Mouse (Mus musculus) embryo, embryonic 11.5 days (tissue): ENCODE data around the gene Rnf32.

ENCODE experiments used
- DNase-seq: peaks from one replicate; pipeline ENCODE4 v3.0.0-alpha.2; 2012; ENCODE audit warnings: low read depth, low spot score

Gene Rnf32

DNA sequence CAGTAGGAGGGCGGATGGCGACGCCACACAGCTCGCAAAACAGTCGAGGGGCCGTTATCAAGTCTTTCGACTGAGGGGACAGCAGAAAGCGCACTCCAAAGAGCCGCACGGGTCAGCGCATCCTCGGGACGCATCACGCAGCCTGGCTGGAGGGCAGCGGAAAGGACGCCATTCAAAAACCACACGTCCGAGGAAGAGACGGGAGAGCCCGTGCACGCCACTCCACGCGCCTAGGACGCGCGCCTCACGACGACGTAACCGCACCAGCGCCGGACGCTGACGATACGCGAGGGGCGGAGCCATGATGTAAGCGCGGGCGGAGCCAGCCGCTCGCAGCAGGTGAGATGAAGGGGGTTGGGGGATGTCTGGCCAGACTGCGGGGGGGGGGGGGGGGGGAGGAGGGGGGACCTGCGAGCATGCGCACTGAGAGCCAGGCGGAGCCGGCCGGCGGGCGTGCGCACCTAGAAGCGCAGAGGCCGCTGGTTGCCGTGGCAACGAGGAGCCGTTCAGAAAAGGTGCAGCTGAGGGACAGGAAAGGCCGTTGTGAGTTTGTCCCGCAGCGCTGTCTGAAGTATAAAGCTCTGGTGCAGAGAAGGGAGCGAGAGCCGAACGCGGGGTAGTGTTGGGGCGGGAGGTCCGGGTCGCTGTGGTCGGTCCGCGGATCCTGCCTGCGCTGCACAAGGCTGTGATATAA lies at the start of gene Rnf32:
TSS of gene Rnf32 (plus strand) at position 423 of the 694 bp plus-strand sequence.
- peak; percentile 89 for DNase-seq

DNA sequence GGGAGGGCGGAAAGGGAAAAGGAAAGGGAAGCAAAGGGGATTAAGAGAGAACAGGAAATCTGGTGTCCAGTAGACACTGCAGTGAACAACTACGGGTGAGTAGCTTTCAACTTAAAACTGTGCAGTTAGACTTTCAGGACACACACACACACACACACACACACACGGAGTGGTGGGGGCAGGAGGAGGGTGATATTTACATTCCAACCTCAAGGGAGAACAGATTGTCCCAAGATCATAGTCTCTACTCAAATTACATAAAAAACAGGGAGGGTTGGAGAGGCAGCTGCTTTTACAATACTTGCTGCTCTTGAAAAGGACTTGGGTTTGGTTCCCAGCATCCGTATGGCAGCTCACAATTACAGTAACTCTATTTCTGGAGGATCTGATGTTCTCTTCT lies 45.6 kb upstream of the Rnf32 start:
- no peak for DNase-seq

DNA sequence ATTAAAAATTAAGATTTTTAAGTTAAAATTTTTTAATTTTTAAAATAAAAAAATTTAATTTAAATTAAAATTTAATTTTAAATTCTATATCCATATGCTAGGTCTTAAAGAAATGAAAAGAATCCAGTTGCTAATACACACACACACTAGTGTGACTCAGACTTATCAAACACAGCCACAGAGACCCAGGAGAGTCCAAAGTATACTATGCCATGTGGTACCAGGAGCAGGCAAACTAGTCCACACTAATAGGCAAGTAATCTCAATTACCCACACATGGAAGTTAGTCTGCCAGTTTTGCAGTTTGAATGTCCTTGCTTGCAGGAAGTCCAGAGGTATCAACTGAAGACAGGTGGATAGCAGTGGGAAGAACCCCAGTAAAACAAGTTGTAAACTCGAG lies 35.9 kb upstream of the Rnf32 start:
- no peak for DNase-seq

DNA sequence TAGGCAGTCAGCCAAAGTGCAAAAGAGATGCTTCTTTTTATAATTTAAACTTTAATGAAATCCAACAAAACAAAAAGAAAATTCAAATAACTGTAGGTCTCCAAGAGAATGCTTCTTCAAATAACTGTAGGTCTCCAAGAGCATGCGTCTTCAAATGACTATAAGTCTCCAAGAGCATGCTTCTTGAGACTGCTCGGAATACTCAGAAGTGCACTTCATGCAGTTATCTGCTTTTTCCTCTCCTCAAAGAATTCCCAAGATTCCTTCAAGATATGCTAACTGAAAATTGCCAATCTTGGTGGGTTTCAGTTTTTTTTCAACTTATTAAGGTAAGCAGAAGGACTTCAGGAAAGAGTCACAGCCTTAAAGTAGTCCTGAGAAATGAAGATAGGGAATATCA lies 28.8 kb upstream of the Rnf32 start:
- DNase-seq = no peak

GRCm38 (mm10) chr5:29170193-29170592 lies 25.6 kb upstream of the Rnf32 start:
- no peak for DNase-seq

GRCm38 (mm10) chr5:29171165-29171564 lies 24.6 kb upstream of the Rnf32 start:
- no peak for DNase-seq

GRCm38 (mm10) chr5:29186798-29187197 lies 9.0 kb upstream of the Rnf32 start:
- no peak for DNase-seq

GRCm38 (mm10) chr5:29195231-29195569 lies 592 bp upstream of the Rnf32 start:
- no peak for DNase-seq

DNA sequence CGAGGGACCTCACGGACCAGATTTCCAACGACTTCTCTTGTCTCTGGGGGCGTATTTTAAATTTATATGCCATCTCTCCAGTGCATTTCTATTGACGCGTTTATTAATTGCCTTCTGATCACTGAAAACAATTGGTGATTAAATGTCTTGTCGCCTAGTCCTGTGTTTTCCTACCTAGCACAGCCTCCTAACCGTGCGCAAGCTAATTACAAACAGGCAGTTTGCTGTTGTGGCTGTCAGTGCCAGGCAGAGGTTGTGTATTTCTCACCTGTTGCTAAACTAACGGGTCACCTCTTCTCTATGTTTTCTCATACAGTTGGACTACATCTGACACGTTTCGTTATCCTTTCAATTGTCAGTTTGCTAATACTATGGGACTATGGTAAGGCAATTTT lies 469 bp downstream of the Rnf32 start:
- no peak for DNase-seq

GRCm38 (mm10) chr5:29197187-29197586 lies 1.4 kb downstream of the Rnf32 start:
- no peak for DNase-seq

DNA sequence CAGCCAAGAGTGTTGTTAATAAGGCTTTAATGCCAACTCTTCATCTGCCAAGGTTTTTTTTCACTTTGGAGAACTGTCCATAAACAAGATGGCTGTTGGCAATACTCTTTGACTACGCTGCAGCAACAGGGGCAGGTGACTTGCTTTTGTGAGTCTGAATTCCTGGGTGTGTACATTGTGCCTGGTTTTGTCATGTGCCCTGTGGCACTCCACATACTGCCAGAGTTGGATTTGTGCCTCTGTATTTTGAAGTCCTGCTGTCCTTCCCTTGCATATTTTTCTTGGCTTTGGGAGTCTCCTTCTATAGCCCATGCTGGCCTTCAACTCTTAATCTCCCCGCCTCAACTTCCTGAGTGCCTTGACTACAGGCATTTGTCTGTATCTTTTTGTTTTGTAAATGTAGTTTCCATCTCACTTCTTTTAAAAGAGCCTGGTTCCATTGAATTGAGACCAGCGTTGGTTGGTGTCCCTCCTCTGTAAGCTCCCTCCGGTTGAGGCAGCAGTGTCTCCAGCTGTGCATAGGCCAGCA lies 3.2 kb downstream of the Rnf32 start:
- no peak for DNase-seq

- no peak for DNase-seq
These were observed 4.1 kb downstream of the Rnf32 start for GRCm38 (mm10) chr5:29199868-29200267.

DNA sequence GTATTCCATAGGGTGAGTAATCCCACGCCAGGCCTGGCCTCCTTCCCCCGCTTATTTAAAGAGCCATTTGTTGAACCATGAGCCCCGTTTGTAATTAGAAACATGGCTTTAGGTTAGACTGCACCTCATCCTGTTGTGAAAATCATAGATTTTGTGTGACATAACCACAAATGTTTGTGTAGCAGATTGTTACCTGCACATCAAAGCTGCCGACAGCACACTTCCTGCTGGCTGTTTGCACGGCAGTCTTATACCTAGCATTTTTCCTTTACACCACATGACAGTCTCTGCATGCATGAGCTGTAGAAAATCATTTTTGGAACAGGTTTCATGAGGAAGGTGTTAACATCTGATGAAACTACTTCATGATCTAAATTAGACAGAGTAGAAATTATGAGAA lies 9.9 kb downstream of the Rnf32 start:
- no peak for DNase-seq

GRCm38 (mm10) chr5:29211980-29212555 lies 16.3 kb downstream of the Rnf32 start:
- no peak for DNase-seq

DNA sequence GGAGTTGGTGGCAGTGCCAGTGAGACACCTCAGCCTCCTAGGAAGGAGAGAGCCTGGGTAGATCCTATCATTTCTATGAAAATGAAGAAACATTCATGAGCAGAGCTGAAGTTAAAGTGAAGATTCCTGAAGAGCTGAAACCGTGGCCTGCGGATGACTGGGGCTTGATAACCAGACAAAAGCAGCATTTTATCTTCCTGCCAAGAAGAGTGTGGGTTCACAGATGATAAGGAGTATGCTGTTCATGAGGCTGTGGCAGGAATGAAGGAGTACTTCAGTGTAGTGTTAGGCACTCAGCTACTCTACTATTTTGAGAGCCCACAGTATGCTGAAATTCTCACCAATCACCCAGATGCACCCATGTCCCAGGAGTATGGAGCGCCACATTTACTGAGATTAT lies 22.2 kb downstream of the Rnf32 start:
- no peak for DNase-seq

GRCm38 (mm10) chr5:29224089-29224488 lies 28.3 kb downstream of the Rnf32 start:
- no peak for DNase-seq

- DNase-seq = no peak
These were observed 34.7 kb downstream of the Rnf32 start for GRCm38 (mm10) chr5:29230481-29230880.

DNA sequence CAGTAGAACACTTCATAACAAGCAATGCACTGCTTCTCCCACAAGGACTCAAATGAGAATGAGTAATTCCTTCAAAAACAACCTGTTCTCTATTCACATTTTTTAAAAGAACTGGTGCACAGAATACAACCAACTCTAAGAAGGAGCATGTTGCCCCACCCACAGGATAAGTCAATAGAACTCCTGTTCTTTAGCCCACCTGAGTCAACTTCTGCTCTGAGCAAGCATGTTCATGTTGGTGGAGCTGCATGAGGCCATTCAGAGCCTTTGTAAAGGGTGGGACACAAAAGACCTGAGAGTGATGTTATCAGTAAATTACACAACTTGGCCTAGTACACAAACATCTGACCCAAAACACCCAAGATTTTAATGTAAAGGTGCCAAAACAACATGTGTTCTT lies 42.6 kb downstream of the Rnf32 start:
- DNase-seq = no peak

DNA sequence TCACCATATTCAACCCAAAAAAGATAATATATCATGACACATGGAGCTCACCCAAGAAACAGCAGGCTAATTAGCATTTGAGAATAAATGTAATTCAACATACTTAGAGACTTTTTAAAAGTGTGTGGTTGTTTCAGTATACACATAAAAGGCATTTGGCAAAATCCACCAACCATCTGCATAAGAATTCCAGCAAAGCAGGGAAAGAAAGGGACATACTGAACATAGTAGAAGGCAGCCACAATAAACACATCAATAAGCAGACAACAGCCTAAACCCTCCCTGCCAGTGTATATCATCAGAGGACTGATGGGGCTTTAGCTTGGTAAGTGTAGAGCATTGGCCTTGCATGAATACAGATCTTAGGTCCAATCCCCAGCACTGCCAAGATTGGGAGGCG lies 49.0 kb downstream of the Rnf32 start:
- DNase-seq = no peak

DNA sequence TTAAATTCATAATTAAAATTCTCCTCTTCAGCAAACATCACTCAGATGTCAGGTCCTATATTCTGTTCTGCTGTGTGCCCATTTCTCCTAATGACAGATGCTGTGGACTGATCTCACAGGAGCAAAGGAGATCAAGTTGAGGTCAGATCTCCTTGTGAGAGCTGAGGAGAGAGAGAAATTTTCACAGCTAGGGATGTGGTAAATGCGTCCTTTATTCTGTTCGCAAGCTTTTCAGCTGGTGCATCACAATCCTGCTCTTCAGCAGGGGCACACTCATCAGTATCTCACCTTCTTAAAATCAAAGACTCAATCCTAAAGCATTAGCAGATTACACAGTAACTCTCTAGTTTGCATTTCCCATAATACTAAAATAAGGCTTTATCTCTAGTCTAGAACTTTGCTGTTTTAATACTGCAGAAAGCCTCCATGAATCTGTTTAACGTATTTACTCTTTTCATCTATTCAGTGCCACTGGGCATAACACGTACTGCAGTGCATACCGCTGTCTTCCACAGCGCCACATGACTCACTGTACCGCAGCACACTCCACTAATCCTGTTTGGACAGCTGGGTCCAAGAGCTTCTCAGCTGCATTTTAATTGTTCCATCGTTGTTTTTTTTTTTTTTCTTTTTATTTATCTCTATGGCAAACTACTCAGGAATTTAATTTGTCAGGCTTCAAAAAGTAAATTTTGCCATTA lies 55.2 kb downstream of the Rnf32 start:
- no peak for DNase-seq

DNA sequence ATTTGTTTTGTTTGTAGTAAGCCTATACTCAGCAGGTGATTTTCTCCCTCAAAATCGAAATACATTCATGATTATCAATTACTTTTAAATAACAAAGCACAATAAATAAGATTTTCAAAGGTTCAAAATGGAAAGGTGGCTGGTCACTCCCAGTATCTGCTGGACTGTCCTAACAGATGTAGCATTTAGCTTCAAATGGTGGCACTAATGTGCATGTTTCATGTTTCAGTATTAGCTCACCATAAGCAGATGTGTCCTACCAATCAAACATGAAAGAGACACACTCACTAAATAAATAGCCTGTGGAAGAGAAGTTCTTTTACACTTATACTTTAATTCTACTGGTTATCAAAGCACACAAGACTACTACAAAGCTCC lies 55.7 kb downstream of the Rnf32 start:
- DNase-seq = no peak

- no peak for DNase-seq
These were observed 58.1 kb downstream of the Rnf32 start for GRCm38 (mm10) chr5:29253876-29254275.

GRCm38 (mm10) chr5:29270879-29271278 lies 75.1 kb downstream of the Rnf32 start:
- DNase-seq = no peak
